Mouse (Mus musculus) Patski (cell line): ENCODE results near the gene Txn2. TPM values are rescaled to one million over a fixed set of nuclear protein-coding genes. Genes with fewer than 3 reads are reported as not detected.

Experiments
- ATAC-seq: fragments of 100-300 bp; one replicate; pipeline ENCODE4 v1.8.0; 2021
- CTCF ChIA-PET: fragments of 350-600 bp; sonication (Branson Sonifier 250); formaldehyde crosslinking; loops from one replicate; lab custom pipeline; 2022; ENCODE audit warnings: inconsistent platforms; lab: Charles Lee
- POLR2A ChIA-PET: fragments of 350-600 bp; sonication (Branson Sonifier 250); formaldehyde crosslinking; loops from one replicate; lab custom pipeline; 2022; ENCODE audit warnings: antibody characterized with exemption, inconsistent platforms; lab: Charles Lee
- DNase-seq: peaks from one replicate; pipeline ENCODE4 v3.0.0-alpha.2; 2011; ENCODE audit warnings: low read depth, low spot score
- H3K27me3 ChIP-seq: fragments of 371-371 bp; one replicate; pipeline ENCODE4 v1.5.1; 2021
- CTCF ChIP-seq: fragments of 100-300 bp; IDR thresholded peaks from one replicate; pipeline ENCODE4 v1.5.1; 2021
- in situ Hi-C: fragments of 300-500 bp; cut with MboI; formaldehyde crosslinking; loops from 3 replicates; pipeline ENCODE4 v1.11.1; 2018; ENCODE audit warnings: low pct_unique_long_range_greater_than_20kb, mixed read lengths
- polyA plus RNA-seq: library from polyadenylated mRNA; unstranded; gene quantifications from one replicate; pipeline ENCODE4 v1.2.3, GENCODE M21; 2021

Txn2 gene
- polyA plus RNA-seq, 1 experiment from 2014 or later, result 181 TPM

DNA sequence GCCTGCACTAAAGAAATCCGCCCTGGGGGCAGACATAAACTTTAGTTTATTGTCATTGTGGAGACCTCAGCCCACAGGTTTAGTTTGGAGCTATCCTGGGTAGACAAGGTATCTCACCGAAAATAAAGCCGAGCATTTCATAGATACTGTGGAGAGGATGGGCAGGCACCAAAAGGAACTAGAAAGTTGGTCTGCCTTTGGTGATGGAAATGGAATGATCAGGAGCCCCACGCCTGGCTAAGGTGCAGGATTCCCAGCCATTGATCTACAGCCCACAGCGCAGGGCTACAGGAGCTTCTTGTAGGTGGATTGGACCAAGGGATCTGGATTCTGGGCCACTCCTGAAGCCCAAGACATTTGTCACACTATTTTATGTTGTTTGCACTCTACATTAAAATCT, 28.8 kb upstream of the Txn2 start:
- POLR2A ChIA-PET, result interaction anchor here (2.1 to 3.6 kb wide), 2 partner anchors 12 to 23 kb away, joined by 7 to 24 read pairs; partner anchors contain the start of gene Eif3d
- ATAC-seq, result no peak
- no peak for DNase-seq
- in situ Hi-C loops, result no loop called here
- no peak for TF ChIP-seq CTCF
- CTCF ChIA-PET, result interaction anchor here (0.8 to 2.8 kb wide), 2 partner anchors 12 to 23 kb away, joined by 3 to 11 read pairs; no protein-coding TSS in a partner anchor
- no peaks in the 10 kb centered on the region for H3K27me3 ChIP-seq

DNA sequence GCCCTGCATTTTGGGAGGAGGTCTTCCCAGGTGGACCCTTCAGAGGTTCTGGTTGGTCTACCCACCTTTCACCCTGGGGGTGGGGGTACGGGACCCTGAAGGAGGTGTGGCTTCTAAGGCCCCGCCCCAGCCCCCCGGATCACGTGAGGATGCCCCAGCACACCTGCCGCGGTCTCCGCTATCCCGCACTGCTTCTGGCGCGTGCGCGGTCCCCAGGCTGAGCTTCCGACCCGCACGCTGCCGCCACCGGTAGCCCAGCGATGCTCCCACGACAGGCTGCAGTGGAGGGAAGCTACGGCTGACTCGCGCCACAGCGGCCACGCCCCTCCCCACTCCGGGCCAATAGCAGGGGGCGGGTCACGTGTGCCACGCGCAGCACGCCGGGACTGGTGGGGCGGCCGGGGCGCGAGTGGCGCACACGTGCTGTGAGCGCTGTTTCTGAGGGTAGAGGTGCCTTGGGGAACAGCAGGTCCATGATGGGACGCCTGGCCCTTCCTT, 27.6 kb upstream of the Txn2 start, which contains the start of gene Foxred2:
Gene Foxred2 (minus strand): TSS at position 319 of the 498 bp plus-strand sequence.
- in situ Hi-C loops, result no loop called here
- ChIA-PET POLR2A (interaction anchor here (0.6 to 3.6 kb wide), 4 partner anchors 11 to 127 kb away, joined by 3 to 24 read pairs (median 6); partner anchors contain the start of gene Eif3d), CTCF (interaction anchor here (0.6 to 2.8 kb wide), 3 partner anchors 11 to 22 kb away, joined by 3 to 11 read pairs (median 4); partner anchors contain the start of gene Eif3d)
- no peaks in the 10 kb centered on the region for H3K27me3 ChIP-seq
- no peak for TF ChIP-seq CTCF
- ATAC-seq (no peak), DNase-seq (no peak)

DNA sequence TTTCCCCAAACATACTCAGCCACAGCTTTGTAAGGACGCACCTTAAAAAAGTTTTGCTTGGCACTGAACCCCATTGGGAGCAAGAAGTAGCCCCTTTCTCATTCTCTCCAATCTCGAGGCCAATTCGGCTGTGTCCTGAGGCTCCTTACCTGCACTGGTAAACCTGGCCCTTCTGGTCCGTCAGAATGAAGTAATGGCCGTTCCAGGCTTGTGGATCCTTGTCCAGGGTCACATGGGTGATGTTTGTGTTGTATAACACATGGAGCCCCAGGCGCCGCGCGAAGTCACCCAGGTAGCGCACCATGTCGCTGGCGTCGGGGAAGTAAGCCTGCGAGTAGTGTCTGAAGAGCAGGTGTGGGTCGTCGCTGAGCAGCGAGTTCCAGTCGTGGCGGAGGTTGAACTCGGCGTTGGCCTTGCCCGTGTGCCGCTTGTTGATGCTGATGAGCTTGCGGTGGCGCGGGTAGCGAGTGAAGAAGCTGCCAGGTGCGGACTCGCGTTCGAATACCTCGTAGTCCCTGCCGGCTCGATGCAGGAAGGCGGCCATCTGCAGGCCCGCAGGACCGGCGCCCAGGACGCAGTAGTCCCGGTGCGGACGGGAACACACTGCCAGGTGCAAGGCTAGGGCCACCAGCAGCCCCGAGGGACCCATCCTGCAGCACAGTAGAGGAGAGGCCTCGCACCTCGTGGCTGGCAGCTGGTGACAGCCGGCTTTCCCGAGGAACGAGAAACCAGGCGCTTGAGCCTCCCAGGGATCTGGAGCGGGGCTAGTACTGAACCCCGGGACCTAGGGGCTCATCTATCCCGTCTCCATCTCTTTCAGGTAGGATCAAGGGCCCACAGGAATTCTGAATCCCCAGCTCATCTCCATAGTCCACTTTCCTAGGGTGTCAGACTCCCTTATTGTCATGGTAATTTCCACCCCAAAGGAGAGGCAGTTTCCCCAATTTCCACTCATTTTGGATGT, 26.9 kb upstream of the Txn2 start:
- no peak for TF ChIP-seq CTCF
- DNase-seq (no peak), ATAC-seq (no peak)
- in situ Hi-C loops, result no loop called here
- ChIA-PET POLR2A (interaction anchor here (0.6 to 2.1 kb wide), 3 partner anchors 10 to 127 kb away, joined by 3 to 7 read pairs (median 5); no protein-coding TSS in a partner anchor), CTCF (interaction anchor here (0.6 to 2.8 kb wide), 3 partner anchors 11 to 21 kb away, joined by 3 to 11 read pairs (median 4); partner anchors contain the start of gene Eif3d)
- no peaks in the 10 kb centered on the region for H3K27me3 ChIP-seq

DNA sequence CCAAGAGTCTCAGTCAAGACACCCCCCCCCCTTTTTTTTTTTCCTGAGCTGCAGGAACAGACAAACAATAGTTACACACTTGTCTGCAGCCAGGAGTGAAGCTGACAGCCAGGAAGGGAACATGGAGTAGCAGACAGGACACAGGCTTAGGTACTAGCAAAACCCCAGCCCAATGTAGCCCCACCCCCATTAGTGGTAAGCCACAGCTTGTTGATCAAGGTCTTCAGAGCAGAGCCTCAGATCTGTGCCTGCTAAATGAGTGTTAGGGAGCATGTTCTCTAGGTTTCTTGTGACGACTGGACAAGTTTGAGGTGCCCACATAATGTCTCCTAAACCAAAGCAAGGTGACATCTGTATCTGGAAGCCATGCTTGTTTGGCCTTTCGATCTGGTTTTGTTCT, 25.6 kb upstream of the Txn2 start:
- TF ChIP-seq CTCF, result no peak
- ATAC-seq, result no peak
- no peaks in the 10 kb centered on the region for H3K27me3 ChIP-seq
- POLR2A ChIA-PET, result interaction anchor here (0.6 kb wide), 1 partner anchor 13 kb away, joined by 6 read pairs; no protein-coding TSS in a partner anchor
- CTCF ChIA-PET, result interaction anchor here (2.0 kb wide), 1 partner anchor 9 kb away, joined by 4 read pairs; no protein-coding TSS in a partner anchor
- in situ Hi-C loops, result no loop called here
- no peak for DNase-seq

DNA sequence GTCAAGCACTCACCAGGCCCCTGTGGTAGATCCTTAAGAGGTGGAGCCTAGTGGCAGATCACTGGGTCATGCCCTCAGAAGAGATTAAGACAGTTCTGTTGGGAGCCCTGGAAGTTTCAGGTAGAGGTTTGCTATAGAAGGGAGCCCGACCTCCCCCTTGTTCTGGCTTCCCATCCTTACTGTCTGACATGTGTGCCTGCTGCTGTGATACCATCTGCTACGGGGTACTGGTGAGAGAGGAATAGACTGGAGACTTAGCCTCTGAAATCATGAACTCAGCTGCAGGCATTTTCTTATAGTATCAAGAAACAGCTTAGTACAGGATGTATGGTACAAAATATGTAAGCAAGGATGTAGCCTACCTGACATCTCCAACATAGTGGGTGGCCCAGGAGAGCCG, 24.1 kb upstream of the Txn2 start:
- ATAC-seq (no peak), DNase-seq (no peak)
- no peaks in the 10 kb centered on the region for H3K27me3 ChIP-seq
- no peak for TF ChIP-seq CTCF
- in situ Hi-C loops, result no loop called here
- CTCF ChIA-PET, result no interaction called here
- POLR2A ChIA-PET, result interaction anchor here (0.9 kb wide), 1 partner anchor 17 kb away, joined by 4 read pairs; no protein-coding TSS in a partner anchor

DNA sequence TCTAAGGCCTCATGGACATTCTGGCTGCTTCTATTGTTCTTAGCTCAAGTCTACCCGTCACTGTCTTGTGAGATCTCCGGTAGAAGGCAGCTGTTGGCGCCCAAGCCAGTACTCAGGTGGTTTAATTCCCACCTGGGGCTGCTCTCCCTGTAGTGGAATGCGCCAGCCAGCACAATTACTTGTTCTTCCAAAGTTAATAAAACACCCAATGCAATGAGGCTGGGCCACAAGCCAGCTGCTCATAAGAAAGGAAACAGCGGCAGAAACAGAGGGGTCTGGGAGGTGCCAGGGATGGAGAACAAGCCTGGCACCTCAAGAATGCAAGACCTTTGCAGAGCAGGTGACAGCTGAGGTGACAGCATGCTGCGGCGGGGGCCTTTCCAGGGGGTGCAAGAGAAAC, 20.3 kb upstream of the Txn2 start:
- no peaks in the 10 kb centered on the region for H3K27me3 ChIP-seq
- ChIA-PET POLR2A (interaction anchor here (1.0 kb wide), 1 partner anchor 22 kb away, joined by 4 read pairs; the partner anchor contains the start of gene Eif3d), CTCF (no interaction called here)
- in situ Hi-C loops, result no loop called here
- no peak for TF ChIP-seq CTCF
- ATAC-seq (no peak), DNase-seq (no peak)

DNA sequence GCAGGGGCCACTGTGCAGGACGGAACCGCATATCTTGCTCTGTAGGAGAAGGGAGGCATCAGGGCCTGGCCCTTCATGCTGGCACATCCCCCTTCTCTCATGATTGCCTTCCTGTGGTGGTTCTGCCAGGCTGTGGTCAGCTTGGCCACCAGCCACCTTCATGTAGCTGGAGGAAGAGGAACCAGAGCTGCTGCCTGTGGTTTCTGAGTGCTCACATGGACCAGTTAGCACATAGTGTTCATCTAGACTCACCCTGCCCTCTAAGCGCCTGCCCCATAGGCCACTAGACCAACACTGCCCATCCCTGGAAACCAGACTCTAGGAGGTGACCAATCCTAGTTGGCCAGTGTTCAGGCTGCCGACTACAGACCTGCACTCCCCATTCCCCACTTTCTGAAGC, 16.9 kb upstream of the Txn2 start:
- ChIA-PET CTCF (interaction anchor here (0.8 to 2.7 kb wide), 5 partner anchors 10 to 331 kb away, joined by 3 to 10 read pairs (median 4); partner anchors contain the start of gene Eif3d), POLR2A (interaction anchor here (0.6 to 1.4 kb wide), 3 partner anchors 11 to 27 kb away, joined by 3 to 5 read pairs (median 3); partner anchors contain the start of genes Eif3d and Foxred2)
- ATAC-seq, result peak; percentile 93
- no peak for TF ChIP-seq CTCF
- H3K27me3 ChIP-seq, result no peaks in the 10 kb centered on the region
- peak; percentile 83 for DNase-seq
- in situ Hi-C loops, result no loop called here

DNA sequence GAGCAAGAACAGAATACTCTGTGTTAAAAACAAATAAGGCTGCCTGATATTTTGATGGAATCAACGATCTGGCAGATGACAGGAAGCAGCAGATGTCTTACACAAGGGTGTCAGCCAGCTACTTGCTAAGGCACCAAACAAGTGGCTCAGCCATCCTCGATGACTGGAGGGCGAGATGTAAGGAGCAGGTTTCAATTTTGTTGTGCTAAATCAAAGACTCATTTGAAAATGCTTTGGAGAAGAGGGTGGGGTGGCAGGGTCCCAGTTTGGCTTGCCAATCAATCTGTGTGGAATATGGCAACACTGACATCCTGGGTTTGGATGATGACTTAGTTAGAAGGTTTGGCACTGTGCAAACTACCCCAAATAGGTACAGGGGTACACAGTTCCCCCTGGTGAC, 12.8 kb upstream of the Txn2 start:
- no peak for DNase-seq

DNA sequence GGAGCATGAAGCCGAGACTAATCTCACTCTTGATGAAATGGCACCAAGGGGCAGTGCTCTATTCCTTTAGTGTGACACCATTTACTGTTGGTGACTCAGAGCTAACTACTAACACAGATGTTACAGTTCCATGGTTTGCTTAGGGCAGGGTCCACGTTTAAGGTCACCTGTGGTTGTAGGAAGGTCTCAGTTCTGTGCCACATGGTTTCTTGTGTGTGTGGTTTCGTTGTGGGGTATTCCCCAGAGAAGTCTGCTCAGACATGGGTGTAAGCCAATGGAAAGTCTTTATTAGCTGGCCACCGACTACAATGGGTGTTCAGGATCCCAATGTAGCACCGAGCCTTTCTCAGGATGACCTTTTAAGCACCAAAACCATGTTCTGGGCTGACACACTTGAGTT, 9.7 kb upstream of the Txn2 start:
- DNase-seq (no peak), ATAC-seq (no peak)
- in situ Hi-C loops, result no loop called here
- ChIA-PET CTCF (interaction anchor here (1.3 kb wide), 1 partner anchor 31 kb away, joined by 3 read pairs; no protein-coding TSS in a partner anchor), POLR2A (no interaction called here)
- H3K27me3 ChIP-seq, result no peaks in the 10 kb centered on the region
- no peak for TF ChIP-seq CTCF

More for the DNA sequence above, 12.8 kb upstream of the Txn2 start:
- ChIA-PET POLR2A (no interaction called here), CTCF (no interaction called here)
- TF ChIP-seq CTCF, result no peak
- no peaks in the 10 kb centered on the region for H3K27me3 ChIP-seq
- in situ Hi-C loops, result no loop called here
- ATAC-seq, result no peak
